Mouse (Mus musculus) ES-E14 (cell line): ENCODE data around the gene Mtpn.

Experiments
- HCFC1 ChIP-seq: IDR thresholded peaks from 2 replicates; pipeline ENCODE4 v1.6.1; 2012; ENCODE audit warnings: low read length, inconsistent platforms, borderline replicate concordance; ENCODE audit not compliant: insufficient read depth
- ZC3H11A ChIP-seq: IDR thresholded peaks from 2 replicates; pipeline ENCODE4 v1.6.1; 2012; ENCODE audit warnings: low read depth, mild to moderate bottlenecking, inconsistent platforms, low read length, borderline replicate concordance
- ZNF384 ChIP-seq: IDR thresholded peaks from 2 replicates; pipeline ENCODE4 v1.6.1; 2012; ENCODE audit warnings: low read depth, low read length, inconsistent platforms

- TF ChIP-seq ZC3H11A (no peak), ZNF384 (no peak), HCFC1 (no peak)
Observed at GRCm38 (mm10) chr6:35540377-35540776, 689 bp upstream of the Mtpn start.
